Mouse (Mus musculus): Measurements from ENCODE around the gene Palm2.

DNA sequence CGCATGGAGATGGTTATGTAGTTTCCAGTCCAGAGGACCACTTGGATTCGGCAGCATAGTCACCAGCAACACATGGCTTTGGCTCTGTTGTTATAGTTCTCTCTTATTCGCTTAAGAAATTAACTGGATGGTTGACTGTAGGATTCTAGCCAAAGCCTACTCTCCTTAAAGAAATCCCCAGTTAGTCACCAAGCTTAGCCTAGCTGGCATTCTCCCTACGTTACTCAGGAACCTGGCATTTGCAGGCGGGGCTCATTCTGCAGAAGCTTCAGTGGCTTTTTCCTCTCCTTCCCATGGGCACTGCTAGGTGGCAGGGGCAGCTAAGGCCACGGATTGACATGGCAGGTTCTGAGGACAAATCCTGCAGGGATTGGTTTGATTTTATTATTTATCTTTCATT lies 70.7 kb downstream of the Palm2 start:
- no peak for TF ChIP-seq EP300 (optimal IDR thresholded peaks at IDR 0.05)
- no peak for TF ChIP-seq CTCF (IDR thresholded peaks at IDR 0.05; ENCODE audit: low read depth)
